Mouse (Mus musculus) cortical plate, adult 2 months (tissue): ENCODE results near the gene Slc23a4.

Source experiments
- CTCF ChIP-seq: fragments of 200-500 bp; IDR thresholded peaks from 2 replicates; pipeline ENCODE4 v1.5.1; 2011; ENCODE audit warnings: mild to moderate bottlenecking, control low read depth, low read length; ENCODE audit not compliant: insufficient read depth; ENCODE audit errors: extremely low read depth
- POLR2A ChIP-seq: fragments of 200-500 bp; IDR thresholded peaks from 2 replicates; pipeline ENCODE4 v1.6.1; 2011; ENCODE audit warnings: mild to moderate bottlenecking, low read length, control low read depth; ENCODE audit not compliant: insufficient read depth; ENCODE audit errors: extremely low read depth

GRCm38 (mm10) chr6:35032704-35033103 is 44.5 kb upstream of the Slc23a4 start:
- no peak for TF ChIP-seq CTCF
- no peak for TF ChIP-seq POLR2A
